In the genomic region with DNA sequence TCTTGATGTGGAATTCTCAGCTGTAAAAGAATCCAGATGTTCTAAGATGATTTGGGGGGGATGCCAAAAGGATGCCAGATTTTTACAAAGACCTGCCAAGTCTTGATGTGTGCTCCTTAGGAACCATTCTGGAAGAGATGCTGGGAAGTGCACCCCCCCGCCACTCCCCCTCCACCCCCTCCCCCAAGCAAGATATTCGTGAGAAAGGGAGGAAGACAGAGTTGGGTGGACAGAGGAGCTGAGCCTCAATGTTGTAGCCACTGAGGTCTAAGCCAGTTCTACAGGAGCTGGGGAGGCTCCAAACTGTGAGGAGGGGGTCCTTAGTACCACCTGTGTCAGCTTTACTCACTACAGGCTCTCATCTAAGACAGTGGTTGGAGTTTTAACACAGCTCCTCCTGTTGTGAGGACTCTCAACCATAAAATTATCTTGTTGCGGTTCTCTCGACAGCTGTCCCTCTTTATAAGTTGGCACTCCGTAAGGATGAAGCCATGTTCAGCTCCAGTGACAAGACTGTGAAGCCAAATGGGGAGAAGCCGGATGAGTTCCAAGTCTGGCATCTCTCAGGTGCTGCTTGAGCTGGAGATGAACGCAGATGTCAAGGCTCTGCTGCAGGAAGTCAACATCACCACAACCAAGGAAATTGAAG, we compare ENCODE assay signal across 8 mouse cellular contexts. TPM values are rescaled to one million over a fixed set of nuclear protein-coding genes. Genes with fewer than 3 reads are reported as not detected.
A peak's percentile ranks its signal among the peaks of the same experiment; 100 is the strongest.
DNase-seq lines count a peak whose midpoint lies in the region; ATAC-seq and TF ChIP-seq lines count a peak whose summit lies in the region.
"Not testable (repeated sequence)": the region's sequence is repeated elsewhere in the genome, so short reads cannot be mapped to it uniquely, and the experiment has no call there.

No protein-coding gene starts in this region.

- not testable (repeated sequence) for H3K4me3 ChIP-seq in embryonic facial prominence, embryonic 15.5 days (replicated peaks); hindbrain, embryonic 12.5 days; liver, embryonic 16.5 days (ENCODE audit: low read depth, low read length); midbrain, embryonic 15.5 days; stomach, postnatal 0 days (ENCODE audit: low read depth, low read length)

- not testable (repeated sequence) for H3K4me1 ChIP-seq in embryonic facial prominence, embryonic 15.5 days; hindbrain, embryonic 12.5 days; liver, embryonic 16.5 days (ENCODE audit: control insufficient read depth, low read depth, low read length); midbrain, embryonic 15.5 days; stomach, postnatal 0 days (replicated peaks; ENCODE audit: control insufficient read depth, insufficient read depth)

- H3K4me2 ChIP-seq in embryonic facial prominence, embryonic 15.5 days (replicated peaks); hindbrain, embryonic 12.5 days (replicated peaks); liver, embryonic 16.5 days (ENCODE audit: low read depth, low read length); midbrain, embryonic 15.5 days; stomach, postnatal 0 days (replicated peaks; ENCODE audit: low read depth): not testable (repeated sequence)

- not testable (repeated sequence) for H3K9ac ChIP-seq in embryonic facial prominence, embryonic 15.5 days; hindbrain, embryonic 12.5 days; liver, embryonic 16.5 days (ENCODE audit: low read depth, low read length); midbrain, embryonic 15.5 days; stomach, postnatal 0 days (ENCODE audit: low read length)

- not testable (repeated sequence) for H3K27me3 ChIP-seq in embryonic facial prominence, embryonic 15.5 days; hindbrain, embryonic 12.5 days; liver, embryonic 16.5 days (ENCODE audit: control insufficient read depth, insufficient read depth, low read depth, low read length); midbrain, embryonic 15.5 days (replicated peaks); stomach, postnatal 0 days (ENCODE audit: control insufficient read depth, insufficient read depth, low read length)

- not testable (repeated sequence) for TF ChIP-seq CTCF in stomach, postnatal 0 days (IDR thresholded peaks at IDR 0.05; ENCODE audit: low read depth)

- peak; percentile 10 for DNase-seq in adrenal gland, postnatal 14 days
- peak; percentile 38 for DNase-seq in gastrocnemius, postnatal 25 days
- DNase-seq in kidney, postnatal 14 days: peak; percentile 21
- not testable (repeated sequence) for DNase-seq in stomach, postnatal 0 days (ENCODE audit: low spot score)

- ATAC-seq in embryonic facial prominence, embryonic 15.5 days (ENCODE audit: insufficient number of reproducible peaks, low FRiP score, low TSS enrichment, low read depth): peak; percentile 90
- peak; percentile 83 for ATAC-seq in hindbrain, embryonic 12.5 days (ENCODE audit: low FRiP score)
- peak; percentile 41 for ATAC-seq in liver, embryonic 16.5 days (ENCODE audit: low read depth)
- ATAC-seq in midbrain, embryonic 15.5 days (replicated peaks): peak; percentile 78
- ATAC-seq in stomach, postnatal 0 days (ENCODE audit: low FRiP score, low TSS enrichment): peak; percentile 74

- not testable (repeated sequence) for TF ChIP-seq EP300 in stomach, postnatal 0 days (optimal IDR thresholded peaks at IDR 0.05)

- H3K9me3 ChIP-seq in embryonic facial prominence, embryonic 15.5 days (replicated peaks); hindbrain, embryonic 12.5 days (replicated peaks); liver, embryonic 16.5 days (replicated peaks; ENCODE audit: control insufficient read depth, low read length); midbrain, embryonic 15.5 days; stomach, postnatal 0 days (ENCODE audit: control insufficient read depth, low read length): not testable (repeated sequence)

- H3K36me3 ChIP-seq in embryonic facial prominence, embryonic 15.5 days; hindbrain, embryonic 12.5 days; liver, embryonic 16.5 days (ENCODE audit: control insufficient read depth, insufficient read depth); midbrain, embryonic 15.5 days (replicated peaks); stomach, postnatal 0 days (ENCODE audit: control insufficient read depth, insufficient read depth, low read length): not testable (repeated sequence)

- 59% methylated on average over 7 of the region's 7 CpGs for WGBS in embryonic facial prominence, embryonic 15.5 days
- WGBS in hindbrain, embryonic 12.5 days: 83% methylated on average over 7 of the region's 7 CpGs
- WGBS in liver, embryonic 16.5 days (ENCODE audit: insufficient replicate concordance): 69% methylated on average over 7 of the region's 7 CpGs
- WGBS in midbrain, embryonic 15.5 days: 89% methylated on average over 7 of the region's 7 CpGs
- WGBS in stomach, postnatal 0 days: 80% methylated on average over 7 of the region's 7 CpGs

- not testable (repeated sequence) for H3K27ac ChIP-seq in embryonic facial prominence, embryonic 15.5 days (replicated peaks); hindbrain, embryonic 12.5 days; liver, embryonic 16.5 days (ENCODE audit: low read length); midbrain, embryonic 15.5 days; stomach, postnatal 0 days (replicated peaks)

RNA-seq across cellular contexts. Expression of a gene that starts 17.7 kb away (rescaled TPM):
- total RNA-seq in adrenal gland, postnatal 14 days (2021): 0.26 TPM in 1 of 2 replicates, not detected in the other
- polyA plus RNA-seq in embryonic facial prominence, embryonic 15.5 days (2015; fragmentation: Nextera tagmentation; extraction: Ambion mirVana): 0.08 TPM in 1 of 2 replicates, not detected in the other
- total RNA-seq in gastrocnemius, postnatal 25 days (2021): under 1 TPM in 1 of 2 experiments, not detected in 1; 0.24 TPM
- not detected in 2 replicates for polyA plus RNA-seq in hindbrain, embryonic 12.5 days (2016; fragmentation: Nextera tagmentation; extraction: Ambion mirVana)
- polyA plus RNA-seq in liver, embryonic 16.5 days (2015; fragmentation: Nextera tagmentation; extraction: Ambion mirVana): not detected in 2 replicates
- polyA plus RNA-seq in midbrain, embryonic 15.5 days (2015; fragmentation: Nextera tagmentation; extraction: Ambion mirVana): not detected in 2 replicates
- 0.05 TPM in 1 of 2 replicates, not detected in the other for polyA plus RNA-seq in stomach, postnatal 0 days (2015; fragmentation: Nextera tagmentation; extraction: Ambion mirVana)
